Mouse (Mus musculus): ENCODE measurements around the gene Prkcg. TPM values are rescaled to one million over a fixed set of nuclear protein-coding genes. Genes with fewer than 3 reads are reported as not detected.

The Prkcg gene
- polyA plus RNA-seq, 1 experiment from 2014 or later: 0.30 TPM

DNA sequence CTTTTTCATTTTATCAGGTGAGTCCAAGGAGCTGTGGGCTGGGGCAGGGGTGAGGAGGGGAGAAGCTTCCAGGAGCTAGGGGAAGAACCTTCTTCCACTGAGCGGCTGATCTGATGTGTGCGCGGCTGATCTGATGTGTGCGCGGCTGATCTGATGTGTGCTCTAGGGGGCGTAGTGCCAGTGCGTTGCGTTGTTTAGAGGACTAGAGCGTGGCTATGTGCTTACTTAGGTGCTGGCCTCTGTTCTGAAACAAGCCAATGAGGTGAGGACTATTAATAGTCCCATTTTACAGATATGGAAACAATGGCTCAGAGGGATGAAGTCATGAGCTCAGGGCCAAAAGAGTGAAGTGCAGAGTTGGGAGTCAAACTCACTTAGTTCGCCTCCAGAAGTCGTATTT, 50.0 kb downstream of the Prkcg start:
- Histone ChIP-seq H3K36me3 (no peaks in the 10 kb centered on the region), H3K27me3 (peaks cover 12% of the 10 kb centered on the region), H3K27ac (no peak overlapping the region), H3K4me2 (no peak overlapping the region), H3K4me1 (replicated peaks) (no peaks in the 10 kb centered on the region), H3K9ac (no peak overlapping the region), H3K4me3 (no peak overlapping the region), H3K9me3 (replicated peaks) (no peaks in the 10 kb centered on the region)
- WGBS: 85% methylated on average over 11 of the region's 11 CpGs
- no peak for ATAC-seq (replicated peaks; ENCODE audit: insufficient number of reproducible peaks, insufficient read depth, low FRiP score, low read depth)

DNA sequence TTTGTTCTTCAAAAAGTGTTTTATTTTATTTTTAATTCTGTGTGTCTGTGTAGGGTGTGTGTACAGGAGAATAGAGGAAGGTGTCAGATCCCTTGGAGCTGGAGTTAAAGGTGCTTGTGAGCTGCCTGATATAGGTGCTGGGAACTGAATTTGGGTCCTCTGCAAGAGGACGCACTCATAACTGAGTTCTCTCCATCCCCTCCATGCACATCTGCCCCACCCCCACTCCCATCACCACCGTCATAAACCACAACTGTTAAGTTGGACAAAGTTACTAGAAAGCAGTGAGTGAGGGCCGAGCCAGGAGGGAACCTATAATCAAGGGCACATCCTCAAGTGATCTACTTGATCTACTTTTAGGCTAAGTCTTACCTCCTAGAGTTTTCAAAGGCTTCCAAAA, 54.9 kb downstream of the Prkcg start:
- Histone ChIP-seq H3K36me3 (no peaks in the 10 kb centered on the region), H3K9ac (no peak overlapping the region), H3K4me1 (replicated peaks) (no peaks in the 10 kb centered on the region), H3K4me2 (no peak overlapping the region), H3K9me3 (replicated peaks) (no peaks in the 10 kb centered on the region), H3K27me3 (no peaks in the 10 kb centered on the region), H3K27ac (no peak overlapping the region), H3K4me3 (no peak overlapping the region)
- no peak for ATAC-seq (replicated peaks; ENCODE audit: insufficient number of reproducible peaks, insufficient read depth, low FRiP score, low read depth)
- 81% methylated on average over 3 of the region's 3 CpGs for WGBS

DNA sequence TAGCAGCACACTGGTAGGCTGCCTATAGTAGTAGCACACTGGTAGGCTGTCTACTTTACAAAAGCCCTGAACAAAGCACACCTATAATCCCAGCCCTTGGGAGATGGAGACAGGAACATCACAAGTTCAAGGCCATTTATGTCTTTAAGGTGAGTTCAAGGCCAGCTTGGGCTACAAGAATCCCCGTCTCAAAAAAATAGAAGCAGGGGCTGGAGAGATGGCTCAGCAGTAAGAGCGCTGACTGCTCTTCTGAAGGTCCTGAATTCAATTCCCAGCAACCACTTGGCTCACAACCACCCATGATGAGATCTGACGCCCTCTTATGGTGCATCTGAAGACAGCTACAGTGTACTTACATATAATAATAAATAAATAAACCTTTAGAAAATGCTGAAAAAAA, 56.3 kb downstream of the Prkcg start:
- Histone ChIP-seq H3K27me3 (no peaks in the 10 kb centered on the region), H3K4me3 (no peak overlapping the region), H3K4me2 (no peak overlapping the region), H3K27ac (no peak overlapping the region), H3K9me3 (replicated peaks) (no peaks in the 10 kb centered on the region), H3K4me1 (replicated peaks) (no peaks in the 10 kb centered on the region), H3K36me3 (no peaks in the 10 kb centered on the region), H3K9ac (no peak overlapping the region)
- no peak for ATAC-seq (replicated peaks; ENCODE audit: insufficient number of reproducible peaks, insufficient read depth, low FRiP score, low read depth)
- 79% methylated on average over 3 of the region's 3 CpGs for WGBS

DNA sequence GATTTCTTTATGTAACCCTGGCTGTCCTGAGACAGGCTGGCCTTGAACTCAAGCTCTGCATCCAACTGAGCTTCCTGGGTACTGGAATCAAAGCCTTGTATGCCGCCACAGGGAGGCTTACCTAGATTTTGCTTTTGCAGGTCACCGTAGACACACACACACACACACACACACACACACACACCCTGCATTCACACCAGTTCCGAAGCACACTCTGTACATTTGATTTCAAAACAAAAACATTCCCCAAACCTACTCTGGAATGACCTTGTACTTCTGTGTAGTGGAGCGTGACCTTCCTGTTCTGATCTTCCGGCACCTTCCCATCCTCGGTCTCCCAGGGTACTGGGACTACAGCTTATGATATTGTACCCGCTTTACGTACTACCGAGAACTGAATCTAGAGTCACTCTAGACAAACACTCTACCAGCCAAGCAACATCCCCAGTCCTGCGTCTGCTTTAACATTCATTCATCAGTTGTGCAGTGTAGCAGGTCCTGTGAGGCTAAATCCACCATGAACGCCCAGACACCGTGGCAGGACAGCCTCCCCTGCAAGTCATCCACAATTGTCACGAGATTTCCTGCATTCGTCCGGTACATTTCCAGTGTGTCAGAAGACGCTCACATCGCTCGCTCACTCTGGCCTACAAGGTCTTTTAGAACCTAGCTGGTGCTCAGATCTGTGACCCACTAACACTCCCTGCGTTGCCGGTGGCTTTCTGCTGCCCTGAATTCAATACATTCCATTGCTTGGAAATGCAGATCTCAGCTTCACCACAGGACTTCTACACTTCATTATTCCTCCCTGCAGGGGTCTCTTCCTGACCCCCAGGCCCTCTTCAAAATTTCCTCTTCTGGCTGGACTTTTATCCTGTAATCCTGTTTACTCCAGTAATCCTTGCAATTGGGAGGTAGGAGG, 58.6 kb downstream of the Prkcg start:
- no peak for ATAC-seq (replicated peaks; ENCODE audit: insufficient number of reproducible peaks, insufficient read depth, low FRiP score, low read depth)
- Histone ChIP-seq H3K27ac (no peak overlapping the region), H3K9ac (no peak overlapping the region), H3K36me3 (no peaks in the 10 kb centered on the region), H3K4me1 (replicated peaks) (no peaks in the 10 kb centered on the region), H3K4me2 (no peak overlapping the region), H3K9me3 (replicated peaks) (no peaks in the 10 kb centered on the region), H3K4me3 (no peak overlapping the region), H3K27me3 (no peaks in the 10 kb centered on the region)
- 53% methylated on average over 20 of the region's 20 CpGs for WGBS

- no peaks in the 10 kb centered on the region for H3K36me3 ChIP-seq
- ATAC-seq (replicated peaks; ENCODE audit: insufficient number of reproducible peaks, insufficient read depth, low FRiP score, low read depth): no peak
- no peaks in the 10 kb centered on the region for H3K9me3 ChIP-seq (replicated peaks)
- H3K27me3 ChIP-seq: no peaks in the 10 kb centered on the region
- no peak overlapping the region for H3K4me2 ChIP-seq
- no peak overlapping the region for H3K27ac ChIP-seq
- H3K4me3 ChIP-seq: no peak overlapping the region
- no peak overlapping the region for H3K9ac ChIP-seq
- no peaks in the 10 kb centered on the region for H3K4me1 ChIP-seq (replicated peaks)
- 64% methylated on average over 5 of the region's 5 CpGs for WGBS
Measured at GRCm38 (mm10) chr7:3348326-3348725, 59.3 kb downstream of the Prkcg start.

- no peaks in the 10 kb centered on the region for H3K27me3 ChIP-seq
- H3K4me3 ChIP-seq: no peak overlapping the region
- 85% methylated on average over 9 of the region's 9 CpGs for WGBS
- ATAC-seq (replicated peaks; ENCODE audit: insufficient number of reproducible peaks, insufficient read depth, low FRiP score, low read depth): no peak
- no peaks in the 10 kb centered on the region for H3K9me3 ChIP-seq (replicated peaks)
- no peak overlapping the region for H3K4me2 ChIP-seq
- no peak overlapping the region for H3K9ac ChIP-seq
- no peaks in the 10 kb centered on the region for H3K4me1 ChIP-seq (replicated peaks)
- no peak overlapping the region for H3K27ac ChIP-seq
- H3K36me3 ChIP-seq: no peaks in the 10 kb centered on the region
Measured at GRCm38 (mm10) chr7:3349775-3350174, 60.8 kb downstream of the Prkcg start.

DNA sequence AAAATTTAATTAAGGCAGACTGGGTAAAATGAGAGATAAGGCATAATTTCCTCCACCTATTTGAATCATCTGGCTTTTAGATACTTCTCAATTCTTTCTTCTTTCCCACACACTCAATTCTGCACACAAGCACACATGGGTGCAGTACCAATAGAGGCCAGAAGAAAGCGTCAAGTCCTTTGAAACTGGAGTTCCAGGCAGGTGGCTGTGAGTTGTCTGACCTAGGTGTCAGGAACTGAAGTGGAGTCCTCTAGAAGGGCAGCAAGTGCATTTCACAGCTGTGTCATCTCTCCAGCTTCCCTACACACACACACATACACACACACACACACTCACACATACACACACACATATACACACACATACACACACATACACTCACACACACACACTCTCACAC, 62.6 kb downstream of the Prkcg start:
- H3K4me1 ChIP-seq (replicated peaks): no peaks in the 10 kb centered on the region
- H3K27ac ChIP-seq: no peak overlapping the region
- H3K4me3 ChIP-seq: no peak overlapping the region
- no peaks in the 10 kb centered on the region for H3K9me3 ChIP-seq (replicated peaks)
- H3K27me3 ChIP-seq: no peaks in the 10 kb centered on the region
- H3K36me3 ChIP-seq: no peaks in the 10 kb centered on the region
- no peak overlapping the region for H3K9ac ChIP-seq
- H3K4me2 ChIP-seq: no peak overlapping the region
- ATAC-seq (replicated peaks; ENCODE audit: insufficient number of reproducible peaks, insufficient read depth, low FRiP score, low read depth): no peak
- WGBS: 83% methylated on average over 1 of the region's 1 CpGs

GRCm38 (mm10) chr7:3354850-3355249, 65.9 kb downstream of the Prkcg start:
- 88% methylated on average over 6 of the region's 6 CpGs for WGBS
- H3K9me3 ChIP-seq (replicated peaks): no peaks in the 10 kb centered on the region

GRCm38 (mm10) chr7:3360678-3361077, 71.7 kb downstream of the Prkcg start:
- H3K4me2 ChIP-seq: no peak overlapping the region
- no peaks in the 10 kb centered on the region for H3K4me1 ChIP-seq (replicated peaks)
- ATAC-seq (replicated peaks; ENCODE audit: insufficient number of reproducible peaks, insufficient read depth, low FRiP score, low read depth): no peak
- no peaks in the 10 kb centered on the region for H3K9me3 ChIP-seq (replicated peaks)
- no peak overlapping the region for H3K9ac ChIP-seq
- H3K36me3 ChIP-seq: no peaks in the 10 kb centered on the region
- H3K27me3 ChIP-seq: peaks cover 12% of the 10 kb centered on the region
- H3K27ac ChIP-seq: no peak overlapping the region
- 81% methylated on average over 1 of the region's 1 CpGs for WGBS
- no peak overlapping the region for H3K4me3 ChIP-seq

More at GRCm38 (mm10) chr7:3354850-3355249, 65.9 kb downstream of the Prkcg start:
- Histone ChIP-seq H3K27me3 (no peaks in the 10 kb centered on the region), H3K27ac (no peak overlapping the region), H3K4me1 (replicated peaks) (no peaks in the 10 kb centered on the region), H3K36me3 (no peaks in the 10 kb centered on the region), H3K4me2 (no peak overlapping the region), H3K4me3 (no peak overlapping the region), H3K9ac (no peak overlapping the region)
- no peak for ATAC-seq (replicated peaks; ENCODE audit: insufficient number of reproducible peaks, insufficient read depth, low FRiP score, low read depth)

GRCm38 (mm10) chr7:3365547-3366279, 76.7 kb downstream of the Prkcg start:
- 33% methylated on average over 11 of the region's 11 CpGs for WGBS
- Histone ChIP-seq H3K4me3 (no peak overlapping the region), H3K9ac (no peak overlapping the region), H3K36me3 (no peaks in the 10 kb centered on the region), H3K27ac (no peak overlapping the region), H3K9me3 (replicated peaks) (no peaks in the 10 kb centered on the region), H3K4me1 (replicated peaks) (peaks cover 17% of the 10 kb centered on the region), H3K27me3 (peaks cover 33% of the 10 kb centered on the region), H3K4me2 (no peak overlapping the region)
- no peak for ATAC-seq (replicated peaks; ENCODE audit: insufficient number of reproducible peaks, insufficient read depth, low FRiP score, low read depth)

DNA sequence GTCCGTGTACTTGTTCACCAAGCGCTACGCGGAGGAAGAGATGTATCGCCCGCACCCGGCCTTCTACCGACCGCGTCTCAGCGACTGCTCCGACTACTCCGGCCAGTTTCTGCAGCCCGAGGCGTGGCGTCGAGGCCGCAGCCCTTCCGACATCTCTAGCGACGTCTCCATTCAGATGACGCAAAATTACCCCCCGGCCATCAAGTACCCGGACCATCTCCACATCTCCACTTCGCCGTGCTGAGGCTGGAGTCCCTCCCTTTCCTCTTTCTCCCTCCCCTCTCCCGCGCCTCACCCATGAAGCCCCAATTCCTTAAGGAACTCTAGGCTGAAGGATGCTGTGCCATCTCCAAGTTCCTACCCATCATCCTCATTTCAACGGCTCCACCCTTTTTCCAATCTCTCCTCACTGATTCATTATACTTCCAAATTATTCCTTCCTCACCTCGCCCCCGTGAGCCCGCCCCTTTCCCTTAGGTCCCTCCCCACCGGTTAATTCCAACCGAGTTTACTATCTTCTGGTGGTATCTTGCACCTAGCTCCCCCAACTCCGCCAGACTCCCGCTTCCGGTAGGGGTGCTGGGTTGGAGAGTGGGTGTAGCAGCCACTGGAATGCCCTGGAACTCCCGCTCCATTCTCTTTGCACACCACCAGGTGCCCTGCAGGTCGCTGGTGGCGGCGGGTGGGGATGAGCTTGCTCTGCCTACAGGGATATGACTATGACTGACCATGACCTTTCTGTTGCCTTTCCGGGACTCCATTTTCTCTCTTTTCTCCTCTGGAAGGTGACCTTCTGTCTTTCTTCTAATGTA, 77.9 kb downstream of the Prkcg start:
- Histone ChIP-seq H3K4me2 (peak overlapping the region; percentile 72), H3K36me3 (no peaks in the 10 kb centered on the region), H3K4me3 (peak overlapping the region; percentile 40), H3K9me3 (replicated peaks) (no peaks in the 10 kb centered on the region), H3K9ac (no peak overlapping the region), H3K27ac (no peak overlapping the region), H3K27me3 (peaks cover 33% of the 10 kb centered on the region), H3K4me1 (replicated peaks) (peaks cover 17% of the 10 kb centered on the region)
- 7% methylated on average over 42 of the region's 42 CpGs for WGBS
- no peak for ATAC-seq (replicated peaks; ENCODE audit: insufficient number of reproducible peaks, insufficient read depth, low FRiP score, low read depth)

Measured in heart, embryonic 15.5 days (tissue).